Mouse (Mus musculus) embryo, embryonic 11.5 days (tissue): Measurements from ENCODE around the gene Vapa.
"Not testable (repeated sequence)": the region's sequence is repeated elsewhere in the genome, so short reads cannot be mapped to it uniquely, and the experiment has no call there.

ENCODE experiments used
- DNase-seq: peaks from one replicate; pipeline ENCODE4 v3.0.0-alpha.2; 2012; ENCODE audit warnings: low read depth, low spot score

Gene Vapa

DNA sequence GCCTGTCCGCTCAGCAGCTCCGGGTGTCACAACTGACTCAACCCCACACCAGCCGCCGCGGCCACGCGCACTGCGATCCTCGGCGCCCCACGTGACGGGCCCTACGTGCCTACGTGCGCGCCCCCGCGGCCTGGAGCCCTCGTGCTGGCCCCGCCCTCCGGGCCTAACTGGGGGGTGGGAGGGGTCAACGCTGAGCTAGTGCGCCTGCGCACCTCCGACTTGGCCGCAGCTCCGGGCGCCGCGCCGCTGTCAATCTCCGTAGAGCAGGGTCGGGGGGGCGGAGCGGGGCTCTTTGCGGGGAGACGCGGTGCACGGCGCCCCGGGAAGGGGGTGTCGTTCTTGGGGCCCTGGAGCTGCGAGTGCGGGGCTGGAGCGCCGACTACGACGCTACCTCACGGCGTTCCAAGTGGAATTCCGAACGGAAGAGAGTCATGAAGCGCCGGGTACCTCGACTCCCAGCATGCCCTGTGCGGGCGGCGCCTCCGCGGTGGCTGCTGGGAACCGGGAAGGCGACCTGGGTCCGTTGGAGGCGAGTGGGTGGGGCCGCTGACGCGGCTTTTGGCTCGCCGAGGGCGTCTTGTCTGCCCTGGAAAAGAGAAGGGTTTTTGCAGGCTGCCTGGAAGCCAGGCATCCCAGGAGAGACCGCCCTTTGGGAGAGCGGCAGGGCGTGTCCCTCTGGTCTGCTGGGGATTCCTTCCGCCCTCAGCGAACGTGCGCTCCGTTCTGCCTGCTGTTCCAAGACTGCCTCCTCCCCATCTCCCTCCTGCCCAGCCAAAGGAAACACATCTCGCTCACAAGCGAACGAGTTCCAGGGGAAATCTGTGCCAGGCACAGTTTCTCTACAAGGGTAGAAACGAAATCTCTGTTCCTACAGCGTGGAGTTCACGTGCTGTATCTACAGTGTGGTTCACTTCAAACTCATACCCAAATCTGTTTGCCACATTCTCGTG lies at the start of gene Vapa:
Gene Vapa, minus strand, starts transcription at position 93 of the 950 bp plus-strand sequence.
- peak; percentile 95 for DNase-seq

DNA sequence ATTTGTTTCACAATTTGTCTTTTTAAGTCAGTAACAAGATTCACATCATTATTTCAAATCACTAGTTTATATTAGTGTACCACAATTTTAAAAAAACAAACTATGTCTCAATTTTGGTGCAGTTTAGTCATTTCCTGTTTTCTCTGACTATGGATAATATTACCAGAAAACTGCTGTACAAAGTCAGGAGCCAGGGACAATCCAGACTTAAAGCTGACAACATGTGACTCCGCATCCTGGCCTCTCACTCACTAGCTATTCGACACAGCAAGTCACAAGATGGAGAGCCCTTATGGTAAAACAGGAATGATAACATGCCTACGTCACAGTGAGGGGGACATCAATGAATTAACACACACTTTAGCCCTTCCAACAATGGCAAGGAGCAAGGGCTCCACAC lies 49.3 kb upstream of the Vapa start:
- DNase-seq: no peak

- DNase-seq: no peak
Measured at GRCm38 (mm10) chr17:65658416-65658815, 45.1 kb upstream of the Vapa start.

GRCm38 (mm10) chr17:65657958-65658357 lies 44.6 kb upstream of the Vapa start:
- no peak for DNase-seq

- DNase-seq: no peak
Measured at GRCm38 (mm10) chr17:65656731-65657130, 43.4 kb upstream of the Vapa start.

GRCm38 (mm10) chr17:65656076-65656475 lies 42.7 kb upstream of the Vapa start:
- DNase-seq: no peak

DNA sequence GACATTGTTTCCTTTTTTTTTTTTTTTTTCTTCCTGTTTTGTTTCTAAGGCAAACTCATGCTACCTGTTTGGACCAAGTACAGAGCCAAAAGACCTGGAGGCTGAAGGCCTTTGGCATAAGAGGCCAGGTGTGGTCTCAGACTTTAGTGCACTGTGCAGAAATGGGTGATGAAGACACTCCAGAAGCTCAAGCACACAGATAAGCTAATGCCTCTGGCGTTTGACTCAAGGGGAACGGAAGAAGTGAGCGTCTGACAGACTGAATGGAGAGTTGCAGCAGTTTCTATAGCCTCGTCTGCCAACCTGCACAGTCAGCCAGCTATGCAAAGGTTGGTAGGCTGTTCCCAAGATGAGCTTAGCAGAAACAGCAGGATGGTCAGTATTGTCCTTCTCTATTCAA lies 42.3 kb upstream of the Vapa start:
- no peak for DNase-seq

DNA sequence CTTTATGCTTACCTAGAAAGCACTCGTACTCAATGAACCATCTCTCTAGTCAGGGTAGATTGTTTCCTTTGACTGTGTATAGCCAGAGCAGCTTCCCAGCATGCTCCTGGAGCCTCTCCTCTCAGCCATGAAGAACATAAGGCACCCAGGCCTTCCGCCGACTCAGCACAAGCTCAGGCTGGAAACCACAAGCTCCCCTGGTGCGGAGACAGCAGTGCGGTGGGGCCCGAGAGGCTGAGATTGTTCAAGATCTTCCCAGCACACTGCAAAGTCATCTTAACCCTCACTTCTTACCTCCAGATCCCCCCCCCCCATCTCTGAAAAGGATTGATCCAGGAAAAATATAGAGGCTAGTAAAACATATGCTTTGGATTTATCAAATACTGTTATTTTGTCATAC lies 37.2 kb upstream of the Vapa start:
- DNase-seq: no peak

DNA sequence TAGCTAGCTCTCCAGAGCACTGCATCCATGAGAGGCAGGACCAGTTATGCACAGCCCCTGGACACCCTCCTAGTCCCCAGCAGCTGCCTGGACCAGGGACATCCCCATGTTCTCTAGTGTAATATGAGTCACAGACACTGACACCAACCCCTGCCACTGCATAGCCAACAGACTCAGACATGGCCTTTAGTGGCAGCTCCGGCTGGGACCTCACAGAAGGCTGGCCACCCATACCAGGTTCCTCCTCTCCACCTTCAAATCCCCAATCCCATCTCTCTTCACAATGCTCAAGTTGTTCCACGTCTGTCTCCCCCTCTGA lies 35.8 kb upstream of the Vapa start:
- no peak for DNase-seq

DNA sequence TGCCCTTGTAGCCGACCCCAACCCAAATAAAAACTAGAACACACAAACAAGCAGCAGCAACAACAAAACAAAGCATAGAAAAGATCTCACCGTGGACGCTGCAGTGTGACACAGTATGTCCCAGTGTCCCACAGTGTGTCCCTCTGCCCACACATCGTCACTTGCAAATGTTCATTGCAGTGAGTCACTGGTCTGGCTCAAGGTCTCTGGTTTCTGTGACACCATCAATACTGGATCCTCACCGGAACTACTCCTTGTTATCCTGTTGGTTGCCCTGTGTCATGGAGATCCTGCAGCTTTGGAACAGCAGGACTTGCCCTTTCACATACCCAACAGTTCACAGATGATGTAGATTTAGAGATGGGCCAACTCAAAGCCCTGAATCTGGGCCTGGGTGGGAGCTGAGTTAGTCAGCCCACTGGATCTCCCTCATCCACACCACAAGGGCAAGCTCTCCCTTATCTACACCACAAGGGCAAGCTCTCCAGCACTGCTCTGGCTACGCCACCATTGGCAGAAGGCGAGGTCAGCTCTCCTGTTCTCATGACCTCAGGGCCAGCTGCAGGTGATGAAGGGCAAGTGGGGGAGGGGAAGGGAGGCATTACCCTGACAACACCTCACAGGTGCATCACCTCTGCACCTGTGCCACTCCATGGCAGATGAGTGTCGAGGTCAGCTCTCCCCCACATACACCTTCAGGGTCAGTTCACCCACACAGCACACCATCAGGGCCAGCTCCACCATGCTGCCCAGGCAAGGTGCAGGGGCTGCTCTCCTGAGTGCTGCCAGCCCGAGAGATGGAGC lies 35.2 kb upstream of the Vapa start:
- DNase-seq: no peak

DNA sequence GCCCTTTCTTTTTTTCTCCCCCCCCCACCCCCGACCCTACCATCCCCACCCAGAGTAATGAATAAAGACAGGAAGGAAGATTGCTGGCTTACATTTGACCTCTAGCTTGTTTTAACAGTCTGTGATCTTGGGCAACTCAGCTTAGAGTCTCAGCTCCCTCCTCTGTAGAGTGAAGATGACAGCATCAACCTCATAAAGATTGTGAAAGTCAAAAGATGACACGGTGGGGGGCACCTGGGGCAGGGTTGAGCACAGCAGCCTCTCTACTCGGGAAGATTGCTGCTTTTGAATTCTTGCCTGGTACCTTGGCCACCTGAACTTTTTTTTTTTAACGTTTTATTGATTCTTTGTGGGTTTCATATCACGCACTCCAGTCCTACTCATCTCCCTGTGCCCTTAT lies 34.6 kb upstream of the Vapa start:
- DNase-seq: no peak

- DNase-seq: no peak
Measured at GRCm38 (mm10) chr17:65647226-65647625, 33.9 kb upstream of the Vapa start.

- no peak for DNase-seq
Measured at GRCm38 (mm10) chr17:65643579-65643978, 30.2 kb upstream of the Vapa start.

GRCm38 (mm10) chr17:65643051-65643521 lies 29.7 kb upstream of the Vapa start:
- no peak for DNase-seq

DNA sequence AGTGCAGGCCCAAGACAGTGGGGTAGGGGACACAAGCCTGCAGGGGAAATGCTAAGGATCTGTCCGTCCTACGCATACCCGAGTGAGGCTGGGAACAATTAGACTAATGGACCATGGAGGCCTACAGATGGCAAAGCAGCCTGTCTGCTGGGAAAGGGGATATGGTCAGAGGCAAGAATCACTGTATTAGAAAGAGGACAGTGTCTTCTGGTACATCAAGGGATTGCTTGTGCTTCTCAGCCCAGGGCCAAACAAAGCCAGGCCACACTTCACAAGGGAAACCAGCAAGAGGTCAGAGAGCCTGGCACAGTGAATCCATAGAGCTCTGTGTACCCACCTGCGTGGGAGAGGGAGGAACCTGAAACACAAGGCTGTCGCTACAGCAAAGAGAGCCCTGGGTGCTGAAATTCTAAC lies 29.2 kb upstream of the Vapa start:
- DNase-seq: no peak

DNA sequence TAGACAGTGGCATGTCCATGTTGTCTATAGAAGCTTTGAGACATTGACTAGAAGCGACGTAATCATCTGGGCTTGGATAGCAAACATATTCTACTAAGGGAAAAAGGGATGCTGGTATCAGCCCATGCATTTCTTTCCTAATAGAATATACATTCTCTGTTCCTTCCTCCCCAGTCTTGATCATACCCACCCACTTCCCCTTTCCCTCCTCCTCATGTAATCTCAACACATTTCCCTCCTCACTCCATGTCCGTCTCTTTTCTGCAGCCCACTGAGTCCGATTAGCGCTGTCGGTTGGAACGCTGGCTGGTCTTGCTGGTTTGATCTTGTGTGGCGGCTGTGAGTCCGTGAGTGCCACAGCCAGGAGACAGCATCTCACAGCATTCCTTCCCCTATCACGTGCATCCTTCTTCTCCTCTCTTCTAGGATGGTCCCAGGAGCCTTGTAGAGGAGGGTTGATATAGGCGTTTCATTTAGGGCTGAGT lies 28.4 kb upstream of the Vapa start, which contains the start of gene Txndc2:
Gene Txndc2, minus strand, starts transcription at position 435 of the 485 bp plus-strand sequence.
- no peak for DNase-seq

GRCm38 (mm10) chr17:65639144-65639543 lies 25.8 kb upstream of the Vapa start:
- no peak for DNase-seq

DNA sequence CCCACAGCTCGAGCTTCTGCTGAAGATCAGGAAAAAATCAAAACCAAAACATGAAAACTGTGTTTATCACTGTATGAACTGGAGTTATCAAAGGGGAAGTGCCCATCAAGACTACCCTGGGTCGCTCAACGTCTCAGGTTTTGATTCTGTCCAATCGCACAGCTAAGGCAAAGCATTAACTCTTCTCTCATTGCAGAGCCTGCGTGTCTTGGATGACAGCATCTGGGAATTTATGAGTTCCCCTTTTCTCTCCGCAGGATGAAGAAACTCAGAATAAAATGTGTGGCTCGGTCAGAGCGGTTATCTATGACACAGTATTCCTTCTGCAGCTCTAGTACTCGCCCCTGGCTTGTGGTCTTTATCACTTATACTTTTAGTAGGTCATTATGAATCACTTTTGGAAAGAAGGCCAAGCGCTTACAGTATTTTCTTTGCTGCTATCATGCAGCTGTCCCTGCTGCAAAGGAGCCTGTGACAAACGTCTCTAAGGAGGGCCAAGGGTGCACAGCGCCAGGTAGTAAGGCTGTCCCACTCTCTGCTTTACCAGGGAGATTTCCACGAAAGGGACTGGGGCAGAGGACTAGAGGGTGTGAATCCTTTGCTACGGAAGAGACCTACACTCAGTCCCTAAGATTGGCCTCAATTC lies 22.5 kb upstream of the Vapa start:
- DNase-seq: no peak

DNA sequence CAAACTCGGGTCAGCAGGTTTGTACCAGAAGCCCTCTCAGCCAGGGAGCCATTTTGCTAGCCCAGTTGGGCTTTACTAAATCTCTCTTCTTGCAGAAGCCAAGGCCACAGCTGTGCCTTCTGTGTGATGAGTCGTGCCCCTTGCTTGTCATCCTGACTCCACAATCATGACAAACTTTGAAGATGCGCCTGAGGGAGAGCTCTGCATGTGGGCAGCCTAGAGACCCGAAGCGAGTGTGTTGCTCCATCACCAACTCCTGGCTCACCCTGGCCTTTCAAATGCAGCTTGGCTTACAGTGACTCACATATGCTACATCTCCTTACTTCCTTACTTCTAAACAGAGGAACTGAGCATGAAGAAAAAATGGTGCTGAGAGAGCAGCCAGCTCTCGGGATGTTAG lies 16.6 kb upstream of the Vapa start:
- no peak for DNase-seq

DNA sequence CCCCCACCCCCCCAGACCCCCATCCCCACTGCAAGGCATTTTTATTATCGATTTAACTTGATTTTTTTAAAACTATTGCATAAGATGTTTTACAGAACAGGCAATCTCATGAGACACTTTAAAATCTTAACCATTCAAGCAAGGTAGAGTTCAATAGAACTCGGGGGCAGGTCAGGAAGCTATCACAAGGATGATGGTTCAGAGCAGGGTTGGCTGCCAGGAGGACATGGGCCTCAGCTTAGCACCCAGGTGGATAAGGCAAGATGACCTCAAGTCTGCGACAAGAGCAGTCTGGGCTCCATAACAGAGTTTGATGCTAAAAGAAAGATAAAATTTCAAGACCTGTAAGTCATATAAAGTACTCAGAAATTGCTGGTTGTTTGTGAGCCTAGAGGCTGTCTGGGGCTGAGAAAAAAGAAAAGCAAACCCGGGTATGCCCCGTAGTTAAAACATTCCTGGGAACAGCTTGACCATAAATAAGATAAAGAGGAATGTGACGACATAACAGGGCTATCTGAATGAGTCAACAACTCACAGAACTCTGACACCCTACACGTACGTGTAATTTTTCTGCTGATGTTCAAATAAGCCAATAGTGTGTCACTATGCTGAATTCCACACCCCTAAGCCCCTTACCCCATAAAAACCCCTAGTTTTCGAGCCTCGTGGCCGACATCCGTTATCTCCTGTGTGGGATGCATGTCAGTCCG lies 15.6 kb upstream of the Vapa start:
- not testable (repeated sequence) for DNase-seq

- no peak for DNase-seq
Measured at GRCm38 (mm10) chr17:65626301-65626700, 12.9 kb upstream of the Vapa start.
